8 mouse cellular contexts compared by ENCODE assay signal in the genomic region with DNA sequence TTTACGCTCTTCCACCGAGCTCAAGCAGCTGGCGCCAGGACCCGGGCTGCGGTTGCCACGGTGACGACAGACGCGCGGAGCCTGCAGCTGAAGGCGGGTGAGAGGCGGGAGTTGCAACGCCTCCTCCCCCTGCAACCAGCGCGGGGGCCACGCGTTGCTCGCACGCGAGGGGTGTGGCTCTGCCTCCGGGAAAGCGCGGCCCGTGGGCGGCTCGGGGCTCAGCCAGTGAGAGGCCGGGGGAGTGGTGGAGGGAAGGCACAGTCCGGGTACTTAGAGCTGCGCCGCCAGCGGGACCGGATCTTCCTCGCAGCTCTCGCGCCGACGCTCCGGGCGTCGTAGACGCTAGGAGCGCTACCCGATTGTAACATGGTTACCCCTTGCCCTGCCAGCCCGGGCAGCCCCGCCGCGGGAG. TPM values are rescaled to one million over a fixed set of nuclear protein-coding genes. Genes with fewer than 3 reads are reported as not detected.
DNase-seq lines count a peak whose midpoint lies in the region.

Ccno (plus strand) TSS at position 271 of the 412 bp plus-strand sequence.

- H3K4me3 ChIP-seq in megakaryocyte, embryonic 14.5 days (replicated peaks) = peak within 1 kb of the TSS; percentile 92

- no peaks in the 10 kb centered on the region for H3K36me3 ChIP-seq in megakaryocyte, embryonic 14.5 days (replicated peaks; ENCODE audit: low read length)

- H3K9me3 ChIP-seq in megakaryocyte, embryonic 14.5 days = no peaks in the 10 kb centered on the region; the same call in 1 of the 2 replicates

- peak; percentile 69 for DNase-seq in adipocyte (ENCODE audit: low spot score)
- DNase-seq in embryo, embryonic 10 days (ENCODE audit: low spot score) = peak; percentile 93
- DNase-seq in gastrocnemius, postnatal 10 days = peak; percentile 86
- DNase-seq in induced T-regulatory cell, adult 2 months (ENCODE audit: low read depth) = peak; percentile 94
- DNase-seq in left cerebral cortex, adult 8-10 months (ENCODE audit: low spot score in 2 of 2) = peak; percentile 79 to 93
- peak; percentile 97 to 98 for DNase-seq in right cerebral cortex, postnatal 10 days (ENCODE audit: low spot score in 2 of 2)
- DNase-seq in urinary bladder, postnatal 14 days (ENCODE audit: low spot score) = peak; percentile 96

- H3K27me3 ChIP-seq in megakaryocyte, embryonic 14.5 days (replicated peaks) = peaks cover 81% of the 10 kb centered on the region

- H3K4me1 ChIP-seq in megakaryocyte, embryonic 14.5 days = peaks cover 51% of the 10 kb centered on the region

RNA-seq across cellular contexts. Expression of gene Ccno, which starts in this region (rescaled TPM):
- total RNA-seq in gastrocnemius, postnatal 10 days (2021) = under 1 TPM; 0.21 to 0.23 TPM
- 1 to 10 TPM; 1.8 to 3.6 (median 3.1) TPM for total RNA-seq in left cerebral cortex, adult 8-10 months (2022)
- 0.67 TPM in 1 of 2 replicates, not detected in the other for polyA plus RNA-seq in megakaryocyte, embryonic 14.5 days (2012; ENCODE audit: insufficient read depth, low replicate concordance)

Comparison
In these comparisons a context has a peak if more than half of its experiments do, and no peak if none do; other contexts are left out.
1. Peak in every context shown above with its lines: DNase-seq and H3K4me3 ChIP-seq.
2. Peak in DNase-seq in gastrocnemius, postnatal 10 days; RNA of the gene not detected or under 1 TPM.